Mouse (Mus musculus) adrenal gland, postnatal 14 days (tissue): ENCODE data around the gene Olfr699. TPM values are rescaled to one million over a fixed set of nuclear protein-coding genes. Genes with fewer than 3 reads are reported as not detected.
"Not testable (repeated sequence)": the region's sequence is repeated elsewhere in the genome, so short reads cannot be mapped to it uniquely, and the experiment has no call there.

Source experiments
- DNase-seq: peaks from one replicate; pipeline ENCODE4 v3.0.0; 2021; ENCODE audit warnings: mixed read lengths
- long read RNA-seq, 2 experiments: library from polyadenylated mRNA; stranded (forward); transcript quantifications; one replicate each; pipeline ENCODE4 v2.0.0; 2021
- total RNA-seq: library from RNA; stranded (reverse); gene quantifications from 2 replicates; pipeline ENCODE4 v1.2.3, GENCODE M21; 2021

Olfr699 gene
- not detected in 2 replicates for total RNA-seq
- long read RNA-seq, experiment 1, result 0 reads
- long read RNA-seq, experiment 2, result 0 reads

- DNase-seq, result no peak
Observed at GRCm38 (mm10) chr7:106793098-106793497, at the start of gene Olfr699. Gene Olfr699, minus strand, starts transcription at chr7:106793198.

- no peak for DNase-seq
Observed at GRCm38 (mm10) chr7:106833793-106834192, 40.8 kb upstream of the Olfr699 start, which contains the start of gene Olfr702. Gene Olfr702, minus strand, starts transcription at chr7:106833893.

DNA sequence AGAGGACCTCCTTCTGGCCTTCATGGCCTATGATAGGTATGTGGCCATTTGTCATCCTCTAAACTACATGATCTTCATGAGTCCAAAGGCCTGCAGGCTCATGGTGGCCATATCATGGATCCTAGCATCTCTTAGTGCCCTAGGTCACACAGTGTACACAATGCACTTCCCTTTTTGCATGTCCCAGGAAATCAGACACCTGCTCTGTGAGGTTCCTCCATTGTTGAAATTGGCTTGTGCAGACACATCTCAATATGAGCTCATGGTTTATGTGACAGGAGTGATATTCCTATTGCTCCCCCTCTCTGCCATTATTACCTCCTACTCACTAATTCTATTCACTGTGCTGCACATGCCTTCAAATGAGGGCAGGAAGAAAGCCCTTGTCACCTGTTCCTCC lies 25.4 kb upstream of the Olfr699 start:
- no peak for DNase-seq

- no peak for DNase-seq
Observed at GRCm38 (mm10) chr7:106815775-106816174, 22.8 kb upstream of the Olfr699 start.

GRCm38 (mm10) chr7:106813829-106814228 lies 20.8 kb upstream of the Olfr699 start, which contains the start of gene Olfr701:
Gene Olfr701, plus strand, starts transcription at chr7:106814129.
- DNase-seq, result no peak

- no peak for DNase-seq
Observed at GRCm38 (mm10) chr7:106808734-106809133, 15.7 kb upstream of the Olfr699 start, which contains the start of gene Olfr700. Gene Olfr700, minus strand, starts transcription at chr7:106808834.

GRCm38 (mm10) chr7:106788330-106788729 lies 4.7 kb downstream of the Olfr699 start:
- DNase-seq, result no peak

- not testable (repeated sequence) for DNase-seq
Observed at GRCm38 (mm10) chr7:106761008-106761407, 32.0 kb downstream of the Olfr699 start.

- DNase-seq, result no peak
Observed at GRCm38 (mm10) chr7:106758800-106759199, 34.2 kb downstream of the Olfr699 start.

- no peak for DNase-seq
Observed at GRCm38 (mm10) chr7:106755297-106755696, 37.7 kb downstream of the Olfr699 start, which contains the start of gene Olfr698. Gene Olfr698, minus strand, starts transcription at chr7:106755397.

- no peak for DNase-seq
Observed at GRCm38 (mm10) chr7:106745811-106746210, 47.2 kb downstream of the Olfr699 start.

- DNase-seq, result no peak
Observed at GRCm38 (mm10) chr7:106742343-106742742, 50.7 kb downstream of the Olfr699 start, which contains the start of gene Olfr697. Gene Olfr697, minus strand, starts transcription at chr7:106742443.

Other genes with a start within 250 kb of the Olfr699 start
- not detected in 2 replicates for gene Olfr693, start 112.6 kb downstream of the Olfr699 start, total RNA-seq
- not detected in 2 replicates for gene Olfr694, start 101.4 kb downstream of the Olfr699 start, total RNA-seq
- not detected in 2 replicates for gene Olfr695, start 76.8 kb downstream of the Olfr699 start, total RNA-seq
- gene Olfr697, start 50.8 kb downstream of the Olfr699 start, total RNA-seq, result not detected in 2 replicates
- not detected in 2 replicates for gene Olfr698, start 37.8 kb downstream of the Olfr699 start, total RNA-seq
- not detected in 2 replicates for gene Olfr700, start 15.6 kb upstream of the Olfr699 start, total RNA-seq
- not detected in 2 replicates for gene Olfr701, start 20.9 kb upstream of the Olfr699 start, total RNA-seq
- not detected in 2 replicates for gene Olfr702, start 40.7 kb upstream of the Olfr699 start, total RNA-seq
- gene Olfr703, start 50.2 kb upstream of the Olfr699 start, total RNA-seq, result not detected in 2 replicates
- not detected in 2 replicates for gene Olfr704, start 70.0 kb upstream of the Olfr699 start, total RNA-seq
- gene Olfr705, start 83.7 kb upstream of the Olfr699 start, total RNA-seq, result not detected in 2 replicates
- not detected in 2 replicates for gene Olfr706, start 95.0 kb upstream of the Olfr699 start, total RNA-seq
- not detected in 2 replicates for gene Olfr707, start 108.0 kb upstream of the Olfr699 start, total RNA-seq
- gene Olfr1532-ps1, start 114.8 kb upstream of the Olfr699 start, total RNA-seq, result not detected in 2 replicates
- gene Olfr709-ps1, start 139.0 kb upstream of the Olfr699 start, total RNA-seq, result 0.11 TPM in 2 replicates
- not detected in 2 replicates for gene Olfr710, start 155.1 kb upstream of the Olfr699 start, total RNA-seq
- 0.26 TPM in 1 of 2 replicates, not detected in the other for gene Olfr6, start 170.7 kb upstream of the Olfr699 start, total RNA-seq
- gene Olfr711, start 182.3 kb upstream of the Olfr699 start, total RNA-seq, result not detected in 2 replicates
- not detected in 2 replicates for gene Olfr2, start 212.9 kb upstream of the Olfr699 start, total RNA-seq
- gene Olfr713, start 238.0 kb upstream of the Olfr699 start, total RNA-seq, result not detected in 2 replicates